Comparison of ENCODE assay signal across 12 mouse cellular contexts in the genomic region with DNA sequence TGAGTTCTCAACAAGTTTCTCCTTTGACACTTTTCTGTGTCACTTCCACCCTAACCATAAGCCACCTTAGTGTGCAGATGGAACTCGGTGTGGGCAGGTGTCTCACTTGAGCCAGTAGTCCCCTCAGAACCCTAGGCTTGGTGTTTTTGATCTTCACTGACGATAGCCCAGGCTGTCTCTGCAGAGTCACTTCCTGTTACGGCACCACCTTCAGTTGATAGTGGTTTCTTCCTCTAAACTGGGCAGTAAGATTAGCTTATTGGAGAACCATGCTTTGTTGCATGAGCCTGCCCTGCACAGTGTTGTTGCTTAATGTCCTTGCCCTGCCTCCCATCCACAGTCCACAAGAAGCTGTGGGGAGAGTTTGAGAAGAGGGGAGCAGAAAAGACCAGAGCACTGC. TPM values are rescaled to one million over a fixed set of nuclear protein-coding genes. Genes with fewer than 3 reads are reported as not detected.
DNase-seq lines count a peak whose midpoint lies in the region; ATAC-seq lines count a peak whose summit lies in the region.
"Had no signal": no experiment of that assay in that cellular context is flagged by ENCODE, and none has a peak within 500 bp of the region (broad histone marks: within the 10 kb centered on the region; RNA-seq: fewer than 3 reads in every experiment).

No protein-coding gene starts in this region.

- DNase-seq in B cell, adult 2 months: peak; percentile 42 to 49
- no peak for DNase-seq in kidney, postnatal 25 days
- DNase-seq in heart, postnatal 10 days: no peak
- DNase-seq in heart, adult 9 months (ENCODE audit: low spot score in 2 of 2): no peak
- no peak for DNase-seq in adipocyte (ENCODE audit: low spot score)
- DNase-seq: heart, adult 2 months; kidney, adult 11 months; layer of hippocampus, postnatal 36 days had no signal

- intact Hi-C loops in heart, postnatal 10 days (cut with DNase I): no loop called here

- ATAC-seq in CD4-positive, CD25-positive, alpha-beta regulatory T cell, adult 4 months: peak; percentile 81
- peak; percentile 88 for ATAC-seq in inflammation-experienced regulatory T-cells, adult 6 months
- ATAC-seq in megakaryocyte-erythroid progenitor cell, adult 5-6 weeks (replicated peaks; ENCODE audit: low FRiP score, low TSS enrichment, poor library complexity, severe bottlenecking): peak; percentile 82
- ATAC-seq: forebrain, embryonic 15.5 days had no signal

RNA-seq across cellular contexts. Expression of a gene that starts 47.2 kb away (rescaled TPM):
- 10 to 100 TPM; 20.9 to 27.9 TPM for polyA plus RNA-seq in CD4-positive, CD25-positive, alpha-beta regulatory T cell, adult 4 months (2017; shearing (Covaris generic))
- 10 to 100 TPM; 17.0 to 31.7 (median 27.5) TPM for polyA plus RNA-seq in inflammation-experienced regulatory T-cells, adult 6 months (2017; shearing (Covaris generic))
- 5.7 and 12.5 TPM in 2 replicates for total RNA-seq in megakaryocyte-erythroid progenitor cell, adult 5-6 weeks (2014; fragmentation: Nextera tagmentation)
- total RNA-seq in megakaryocyte-erythroid progenitor cell, adult 5-6 weeks (2017): 10.6 and 19.9 TPM in 2 replicates
- 10 to 100 TPM; 24.8 to 27.2 TPM for total RNA-seq in heart, postnatal 10 days (2021)

Comparison
In these comparisons a context has a peak if more than half of its experiments do, and no peak if none do; other contexts are left out.
1. DNase-seq: peak in B cell, adult 2 months (2 of 2); none in kidney, postnatal 25 days (0 of 2), heart, postnatal 10 days (0 of 2), heart, adult 9 months (0 of 2) and adipocyte (single experiment).
2. Peak in every context shown above with its lines, with median percentiles within 50 percentile points of each other: ATAC-seq.